Mouse (Mus musculus): Measurements from ENCODE around the gene Clcn7. TPM values are rescaled to one million over a fixed set of nuclear protein-coding genes. Genes with fewer than 3 reads are reported as not detected.

The Clcn7 gene
- polyA plus RNA-seq, 1 experiment from 2014 or later = 17.9 TPM

Other genes starting within 250 kb of the Clcn7 start
- 36.1 and 41.4 TPM in 2 replicates for gene Nubp2, start 247.0 kb upstream of the Clcn7 start, polyA plus RNA-seq (2015; fragmentation: Nextera tagmentation; extraction: Ambion mirVana)
- gene Spsb3, start 246.7 kb upstream of the Clcn7 start, polyA plus RNA-seq (2015; fragmentation: Nextera tagmentation; extraction: Ambion mirVana) = 27.8 and 29.9 TPM in 2 replicates
- 20.7 and 22.5 TPM in 2 replicates for gene Eme2, start 238.3 kb upstream of the Clcn7 start, polyA plus RNA-seq (2015; fragmentation: Nextera tagmentation; extraction: Ambion mirVana)
- gene Mrps34, start 238.3 kb upstream of the Clcn7 start, polyA plus RNA-seq (2015; fragmentation: Nextera tagmentation; extraction: Ambion mirVana) = 79.2 and 81.5 TPM in 2 replicates
- 32.0 and 41.0 TPM in 2 replicates for gene Nme3, start 236.9 kb upstream of the Clcn7 start, polyA plus RNA-seq (2015; fragmentation: Nextera tagmentation; extraction: Ambion mirVana)
- 24.1 and 25.2 TPM in 2 replicates for gene Mapk8ip3, start 196.4 kb upstream of the Clcn7 start, polyA plus RNA-seq (2015; fragmentation: Nextera tagmentation; extraction: Ambion mirVana)
- gene Jpt2, start 172.7 kb upstream of the Clcn7 start, polyA plus RNA-seq (2015; fragmentation: Nextera tagmentation; extraction: Ambion mirVana) = 122 and 123 TPM in 2 replicates
- 4.0 and 4.4 TPM in 2 replicates for gene Cramp1l, start 117.6 kb upstream of the Clcn7 start, polyA plus RNA-seq (2015; fragmentation: Nextera tagmentation; extraction: Ambion mirVana)
- gene Ift140, start 117.3 kb upstream of the Clcn7 start, polyA plus RNA-seq (2015; fragmentation: Nextera tagmentation; extraction: Ambion mirVana) = 11.7 and 13.4 TPM in 2 replicates
- 18.0 and 19.4 TPM in 2 replicates for gene Tmem204, start 49.8 kb upstream of the Clcn7 start, polyA plus RNA-seq (2015; fragmentation: Nextera tagmentation; extraction: Ambion mirVana)
- 25.1 and 29.0 TPM in 2 replicates for gene Telo2, start 17.4 kb upstream of the Clcn7 start, polyA plus RNA-seq (2015; fragmentation: Nextera tagmentation; extraction: Ambion mirVana)
- 0.11 and 0.15 TPM in 2 replicates for gene Ptx4, start 12.6 kb upstream of the Clcn7 start, polyA plus RNA-seq (2015; fragmentation: Nextera tagmentation; extraction: Ambion mirVana)
- not detected in 2 replicates for gene Ccdc154, start 29.1 kb downstream of the Clcn7 start, polyA plus RNA-seq (2015; fragmentation: Nextera tagmentation; extraction: Ambion mirVana)
- gene Gm38655, start 42.1 kb downstream of the Clcn7 start, polyA plus RNA-seq (2015; fragmentation: Nextera tagmentation; extraction: Ambion mirVana) = 0.27 and 0.28 TPM in 2 replicates
- 22.0 and 25.2 TPM in 2 replicates for gene BC003965, start 51.2 kb downstream of the Clcn7 start, polyA plus RNA-seq (2015; fragmentation: Nextera tagmentation; extraction: Ambion mirVana)
- gene Unkl, start 55.0 kb downstream of the Clcn7 start, polyA plus RNA-seq (2015; fragmentation: Nextera tagmentation; extraction: Ambion mirVana) = 4.3 and 4.5 TPM in 2 replicates
- 27.9 and 28.2 TPM in 2 replicates for gene Gnptg, start 106.7 kb downstream of the Clcn7 start, polyA plus RNA-seq (2015; fragmentation: Nextera tagmentation; extraction: Ambion mirVana)
- gene Tsr3, start 106.8 kb downstream of the Clcn7 start, polyA plus RNA-seq (2015; fragmentation: Nextera tagmentation; extraction: Ambion mirVana) = 27.4 and 31.7 TPM in 2 replicates
- gene Baiap3, start 123.0 kb downstream of the Clcn7 start, polyA plus RNA-seq (2015; fragmentation: Nextera tagmentation; extraction: Ambion mirVana) = 0.57 and 0.69 TPM in 2 replicates
- 372 and 379 TPM in 2 replicates for gene Ube2i, start 141.2 kb downstream of the Clcn7 start, polyA plus RNA-seq (2015; fragmentation: Nextera tagmentation; extraction: Ambion mirVana)
- 0.16 TPM in 1 of 2 replicates, not detected in the other for gene Prss34, start 165.0 kb downstream of the Clcn7 start, polyA plus RNA-seq (2015; fragmentation: Nextera tagmentation; extraction: Ambion mirVana)
- not detected in 2 replicates for gene Prss28, start 175.3 kb downstream of the Clcn7 start, polyA plus RNA-seq (2015; fragmentation: Nextera tagmentation; extraction: Ambion mirVana)
- gene Prss29, start 185.3 kb downstream of the Clcn7 start, polyA plus RNA-seq (2015; fragmentation: Nextera tagmentation; extraction: Ambion mirVana) = not detected in 2 replicates
- gene Tpsab1, start 212.2 kb downstream of the Clcn7 start, polyA plus RNA-seq (2015; fragmentation: Nextera tagmentation; extraction: Ambion mirVana) = not detected in 2 replicates
- not detected in 2 replicates for gene Tpsb2, start 232.9 kb downstream of the Clcn7 start, polyA plus RNA-seq (2015; fragmentation: Nextera tagmentation; extraction: Ambion mirVana)
- gene Tpsg1, start 235.9 kb downstream of the Clcn7 start, polyA plus RNA-seq (2015; fragmentation: Nextera tagmentation; extraction: Ambion mirVana) = 0.78 TPM in 1 of 2 replicates, not detected in the other

Measured in heart, embryonic 13.5 days (tissue).